In genomic region chr1:54982636-54983035, GRCm38 (mm10) we compare ENCODE assay signal across 16 mouse cellular contexts. TPM values are rescaled to one million over a fixed set of nuclear protein-coding genes. Genes with fewer than 3 reads are reported as not detected.
DNase-seq lines count a peak whose midpoint lies in the region; ATAC-seq and TF ChIP-seq lines count a peak whose summit lies in the region.
"Had no signal": no experiment of that assay in that cellular context is flagged by ENCODE, and none has a peak within 500 bp of the region (broad histone marks: within the 10 kb centered on the region; RNA-seq: fewer than 3 reads in every experiment).

No protein-coding gene starts in this region.

- H3K27me3 ChIP-seq in lung, embryonic 16.5 days (ENCODE audit: control insufficient read depth, insufficient read depth, low read depth, low read length), result no peaks in the 10 kb centered on the region
- no peaks in the 10 kb centered on the region; a peak in 1 of 4 replicates for H3K27me3 ChIP-seq in MEL (ENCODE audit: control insufficient read depth in 1 of 2, insufficient read depth in 2 of 2, low read length in 2 of 2)
- H3K27me3 ChIP-seq: embryonic facial prominence, embryonic 13.5 days; forebrain, embryonic 12.5 days; hindbrain, embryonic 12.5 days had no signal

- TF ChIP-seq RAD21 in MEL (IDR thresholded peaks at IDR 0.05; ENCODE audit: low read depth, low read length), result no peak

- H3K9ac ChIP-seq in lung, embryonic 16.5 days (ENCODE audit: low read length), result no peak overlapping the region
- no peak overlapping the region for H3K9ac ChIP-seq in MEL (ENCODE audit: control insufficient read depth, low read depth, low read length, poor library complexity, severe bottlenecking)
- H3K9ac ChIP-seq: embryonic facial prominence, embryonic 13.5 days; forebrain, embryonic 12.5 days; hindbrain, embryonic 12.5 days had no signal

- ATAC-seq in lung, embryonic 16.5 days (ENCODE audit: low read depth), result 0 out of 2 replicates have a peak, but pooled peaks have one; percentile 41
- ATAC-seq in megakaryocyte progenitor cell, adult 5-6 weeks (replicated peaks; ENCODE audit: poor library complexity), result peak; percentile 55
- ATAC-seq: CD4-positive, CD25-positive, alpha-beta regulatory T cell, adult 4 months; hindbrain, embryonic 16.5 days; inflammation-experienced regulatory T-cells, adult 6 months had no signal

- H3K4me2 ChIP-seq in lung, embryonic 16.5 days (ENCODE audit: low read depth, low read length), result no peak overlapping the region
- H3K4me2 ChIP-seq: embryonic facial prominence, embryonic 13.5 days; forebrain, embryonic 12.5 days; hindbrain, embryonic 12.5 days had no signal

- TF ChIP-seq EP300 in MEL (IDR thresholded peaks at IDR 0.05; ENCODE audit: low read depth in 1 of 2, low read length in 2 of 2), result peak; percentile 59 to 88

- no peak for TF ChIP-seq CTCF in MEL (IDR thresholded peaks at IDR 0.05 in 2 of 3, conservative IDR thresholded peaks at IDR 0.05 in 1 of 3; ENCODE audit: control insufficient read depth in 1 of 3, insufficient read depth in 1 of 3, low read depth in 2 of 3, low read length in 3 of 3, poor library complexity in 1 of 3, severe bottlenecking in 1 of 3)

- no peak for DNase-seq in lung, postnatal 14 days
- DNase-seq in A20 (ENCODE audit: low read depth, low spot score) (peak; percentile 17), MEL (ENCODE audit: low read depth, low spot score) (peak; percentile 85)
- no peak for DNase-seq in kidney, adult 11 months
- DNase-seq in urinary bladder, postnatal 4 days (ENCODE audit: low spot score in 2 of 2), result no peak
- DNase-seq: gastrocnemius, adult 2 months; gastrocnemius, postnatal 25 days had no signal

- no peaks in the 10 kb centered on the region for H3K79me2 ChIP-seq in MEL (ENCODE audit: control insufficient read depth, insufficient read depth, low read length, poor library complexity)

- H3K36me3 ChIP-seq in lung, embryonic 16.5 days (ENCODE audit: control insufficient read depth, insufficient read depth, low read length), result peaks cover 18% of the 10 kb centered on the region
- peaks cover 12 to 20% of the 10 kb centered on the region in 2 experiments for H3K36me3 ChIP-seq in MEL (ENCODE audit: control insufficient read depth in 1 of 2, insufficient read depth in 2 of 2, low read length in 2 of 2)

- no peaks in the 10 kb centered on the region for H3K4me1 ChIP-seq in lung, embryonic 16.5 days (replicated peaks; ENCODE audit: control insufficient read depth, insufficient read depth, low read length)
- peaks cover 3 to 9% of the 10 kb centered on the region in 2 experiments for H3K4me1 ChIP-seq in MEL (ENCODE audit: control insufficient read depth in 1 of 2, insufficient read depth in 2 of 2, low read length in 2 of 2)
- H3K4me1 ChIP-seq: forebrain, embryonic 12.5 days; heart, embryonic 10.5 days; hindbrain, embryonic 12.5 days had no signal

- H3K27ac ChIP-seq in lung, embryonic 16.5 days (ENCODE audit: low read length), result no peak overlapping the region
- peak overlapping the region; percentile 17; the same call in 1 of the 2 replicates for H3K27ac ChIP-seq in MEL (ENCODE audit: control insufficient read depth, low read depth, low read length)
- H3K27ac ChIP-seq: embryonic facial prominence, embryonic 13.5 days; forebrain, embryonic 12.5 days; gastrocnemius, adult 2 months; heart, embryonic 10.5 days; hindbrain, embryonic 12.5 days had no signal

- WGBS in lung, embryonic 16.5 days, result 70% methylated on average over 3 of the region's 3 CpGs

- no peak for TF ChIP-seq POLR2A in MEL (IDR thresholded peaks at IDR 0.05; ENCODE audit: control insufficient read depth in 1 of 2, insufficient read depth in 1 of 2, low read depth in 1 of 2, low read length in 2 of 2, poor library complexity in 1 of 2)

- no peak overlapping the region for H3K4me3 ChIP-seq in lung, embryonic 16.5 days (ENCODE audit: low read length)
- no peak overlapping the region for H3K4me3 ChIP-seq in MEL (ENCODE audit: control insufficient read depth in 1 of 2, insufficient read depth in 1 of 2, low read depth in 2 of 2, low read length in 2 of 2)
- H3K4me3 ChIP-seq: embryonic facial prominence, embryonic 13.5 days; forebrain, embryonic 12.5 days; gastrocnemius, adult 2 months; heart, embryonic 10.5 days; hindbrain, embryonic 12.5 days had no signal

- no peaks in the 10 kb centered on the region for H3K9me3 ChIP-seq in lung, embryonic 16.5 days (ENCODE audit: control insufficient read depth, low read length)
- H3K9me3 ChIP-seq in MEL (replicated peaks; ENCODE audit: insufficient read depth, low read length), result no peaks in the 10 kb centered on the region
- H3K9me3 ChIP-seq: embryonic facial prominence, embryonic 13.5 days; forebrain, embryonic 12.5 days; heart, embryonic 10.5 days; hindbrain, embryonic 12.5 days had no signal

TF ChIP-seq in MEL, 35 proteins besides CTCF, POLR2A, EP300 and RAD21:
- TF ChIP-seq HCFC1 (IDR thresholded peaks at IDR 0.05; ENCODE audit: low read depth, low read length), result no peak
- no peak for TF ChIP-seq CHD1 (IDR thresholded peaks at IDR 0.05; ENCODE audit: low read depth, low read length)
- peak; percentile 5; the same call in 1 of the 2 replicates for TF ChIP-seq ZNF384 (IDR thresholded peaks at IDR 0.05; ENCODE audit: low read depth, low read length)
- no peak for TF ChIP-seq MAFK (IDR thresholded peaks at IDR 0.05; ENCODE audit: borderline replicate concordance, low read depth, low read length)
- TF ChIP-seq POLR2AphosphoS5 (IDR thresholded peaks at IDR 0.05; ENCODE audit: borderline replicate concordance, low read depth, low read length), result no peak
- peak; percentile 91 for TF ChIP-seq RCOR1 (IDR thresholded peaks at IDR 0.05; ENCODE audit: low read depth, low read length)
- TF ChIP-seq ELF1 (IDR thresholded peaks at IDR 0.05; ENCODE audit: low read depth, low read length), result no peak
- TF ChIP-seq NELFE (IDR thresholded peaks at IDR 0.05; ENCODE audit: low read depth, low read length), result no peak
- peak; percentile 43 for TF ChIP-seq SMC3 (IDR thresholded peaks at IDR 0.05; ENCODE audit: low read depth, low read length)
- no peak for TF ChIP-seq MAX (IDR thresholded peaks at IDR 0.05; ENCODE audit: low read length)
- TF ChIP-seq CHD2 (IDR thresholded peaks at IDR 0.05; ENCODE audit: low read length), result no peak
- no peak for TF ChIP-seq POLR2AphosphoS2 (IDR thresholded peaks at IDR 0.05; ENCODE audit: low read length)
- TF ChIP-seq SIN3A (IDR thresholded peaks at IDR 0.05; ENCODE audit: low read length), result no peak
- TF ChIP-seq ZKSCAN1 (IDR thresholded peaks at IDR 0.05; ENCODE audit: low read depth, low read length), result no peak
- TF ChIP-seq KAT2A (conservative IDR thresholded peaks at IDR 0.05; ENCODE audit: low read depth, low read length), result no peak
- TF ChIP-seq TBP (IDR thresholded peaks at IDR 0.05; ENCODE audit: low read depth, low read length), result no peak
- TF ChIP-seq GATA1 (IDR thresholded peaks at IDR 0.05; ENCODE audit: low read depth, low read length), result peak; percentile 89
- TF ChIP-seq USF1 (IDR thresholded peaks at IDR 0.05; ENCODE audit: low read depth, low read length), result no peak
- no peak for TF ChIP-seq MEF2A (IDR thresholded peaks at IDR 0.05; ENCODE audit: extremely low read depth, insufficient replicate concordance, low read depth, low read length, poor library complexity, severe bottlenecking)
- TF ChIP-seq MXI1 (IDR thresholded peaks at IDR 0.05; ENCODE audit: low read depth, low read length), result no peak
- TF ChIP-seq TAL1 (IDR thresholded peaks at IDR 0.05; ENCODE audit: low read length), result 0 out of 2 replicates have a peak, but pooled peaks have one; percentile 11
- no peak for TF ChIP-seq MYB (IDR thresholded peaks at IDR 0.05; ENCODE audit: low read depth, low read length)
- no peak for TF ChIP-seq NRF1 (IDR thresholded peaks at IDR 0.05; ENCODE audit: insufficient read depth, low read depth, low read length, poor library complexity, severe bottlenecking)
- no peak for TF ChIP-seq ZC3H11A (IDR thresholded peaks at IDR 0.05; ENCODE audit: low read depth, low read length)
- no peak for TF ChIP-seq E2F4 (IDR thresholded peaks at IDR 0.05; ENCODE audit: borderline replicate concordance, low read depth, low read length)
- no peak for TF ChIP-seq USF2 (IDR thresholded peaks at IDR 0.05; ENCODE audit: borderline replicate concordance in 1 of 2, insufficient read depth in 1 of 2, low read depth in 1 of 2, low read length in 2 of 2)
- TF ChIP-seq GABPA (IDR thresholded peaks at IDR 0.05; ENCODE audit: low read depth, low read length), result no peak
- TF ChIP-seq MAZ (IDR thresholded peaks at IDR 0.05; ENCODE audit: low read depth, low read length), result no peak
- no peak for TF ChIP-seq UBTF (IDR thresholded peaks at IDR 0.05; ENCODE audit: borderline replicate concordance, insufficient read depth, low read depth, low read length)
- TF ChIP-seq ZMIZ1 (IDR thresholded peaks at IDR 0.05; ENCODE audit: low read depth, low read length), result no peak
- TF ChIP-seq MYC (IDR thresholded peaks at IDR 0.05; ENCODE audit: low read depth, low read length), result 0 out of 2 replicates have a peak, but pooled peaks have one; percentile 46
- peak; percentile 44; the same call in 1 of the 2 replicates for TF ChIP-seq TCF12 (IDR thresholded peaks at IDR 0.05; ENCODE audit: low read depth, low read length)
- TF ChIP-seq ETS1 (IDR thresholded peaks at IDR 0.05; ENCODE audit: low read depth, low read length), result 0 out of 2 replicates have a peak, but pooled peaks have one; percentile 25
- no peak for TF ChIP-seq JUND (IDR thresholded peaks at IDR 0.05; ENCODE audit: low read depth, low read length)
- TF ChIP-seq BHLHE40 (IDR thresholded peaks at IDR 0.05; ENCODE audit: borderline replicate concordance, low read depth, low read length), result no peak

RNA-seq across cellular contexts. Expression of gene Sf3b1, which starts 44.6 kb away (rescaled TPM):
- polyA plus RNA-seq in lung, embryonic 16.5 days (2015; fragmentation: Nextera tagmentation; extraction: Ambion mirVana), result 293 and 321 TPM in 2 replicates
- 118 and 135 TPM in 2 replicates for total RNA-seq in MEL (2012; rRNA removed)
- 100 to 1,000 TPM; 111 to 167 TPM for polyA plus RNA-seq in MEL (2012; ENCODE audit: insufficient read depth in 1 of 2, insufficient read length in 2 of 2, low read depth in 1 of 2, low replicate concordance in 2 of 2, missing spikeins in 1 of 2)
- 265 and 295 TPM in 2 replicates for total RNA-seq in megakaryocyte progenitor cell, adult 5-6 weeks (2015)
- 242 and 294 TPM in 2 replicates for total RNA-seq in megakaryocyte progenitor cell, adult 5-6 weeks (2017)

RNA-seq across cellular contexts. Expression of gene Ankrd44, which starts 56.4 kb away (rescaled TPM):
- 19.5 and 25.6 TPM in 2 replicates for polyA plus RNA-seq in lung, embryonic 16.5 days (2015; fragmentation: Nextera tagmentation; extraction: Ambion mirVana)
- 1.9 and 2.3 TPM in 2 replicates for total RNA-seq in MEL (2012; rRNA removed)
- polyA plus RNA-seq in MEL (2012; ENCODE audit: insufficient read depth in 1 of 2, insufficient read length in 2 of 2, low read depth in 1 of 2, low replicate concordance in 2 of 2, missing spikeins in 1 of 2), result 1 to 10 TPM in 1 of 2 experiments, not detected in 1; 4.4 TPM
- total RNA-seq in megakaryocyte progenitor cell, adult 5-6 weeks (2015), result 106 and 110 TPM in 2 replicates
- total RNA-seq in megakaryocyte progenitor cell, adult 5-6 weeks (2017), result 69.3 and 69.8 TPM in 2 replicates

Comparison
In these comparisons a context has a peak if more than half of its experiments do, and no peak if none do; other contexts are left out.
1. DNase-seq: peak in A20 (single experiment) and MEL (single experiment); none in lung, postnatal 14 days (single experiment), kidney, adult 11 months (single experiment) and urinary bladder, postnatal 4 days (0 of 2).
2. RNA of gene Ankrd44, which starts 56.4 kb away (total RNA-seq): 69.3 to 110 TPM in megakaryocyte progenitor cell, adult 5-6 weeks; 1.9 to 2.3 TPM in MEL; every median in the first group is over 10 times any median in the second.